Mouse (Mus musculus) heart, postnatal 10 days (tissue): ENCODE measurements at regions not wholly inside any gene's neighbourhood (a gene's known extent, or its start where the extent isn't known, plus 50 kb on each side); places are given as distances from the start of the nearest gene placed in this dataset.
"Not testable (repeated sequence)": the region's sequence is repeated elsewhere in the genome, so short reads cannot be mapped to it uniquely, and the experiment has no call there.

Source experiments
- DNase-seq, 2 experiments: peaks; one replicate each; pipeline ENCODE4 v3.0.0; 2021
- intact Hi-C: fragments of 180-260 bp; cut with DNase I; formaldehyde crosslinking; loops from one replicate; pipeline ENCODE4 v1.15.1; 2025

DNA sequence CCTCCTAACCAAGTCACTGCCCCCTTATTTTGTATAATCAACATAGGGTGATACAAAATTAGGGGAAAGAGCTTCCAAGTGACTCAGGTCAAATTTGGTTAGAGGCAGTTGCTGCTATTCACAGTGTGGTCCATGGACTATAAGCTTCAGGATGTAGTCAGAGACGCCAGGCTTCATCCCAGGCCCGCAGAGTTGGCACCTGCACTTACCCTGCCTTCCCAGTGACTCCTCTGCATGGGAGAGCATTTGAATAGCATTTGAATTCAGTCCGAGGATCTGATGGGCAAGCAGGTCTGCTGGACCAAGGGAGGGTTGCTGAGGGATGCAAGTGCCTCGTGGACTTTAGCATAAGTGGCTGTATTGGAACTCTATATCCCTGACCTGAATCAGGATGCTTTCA, 181.8 kb downstream of the 1810013L24Rik start:
- intact Hi-C loops, result no loop called here
- DNase-seq, result no peak

DNA sequence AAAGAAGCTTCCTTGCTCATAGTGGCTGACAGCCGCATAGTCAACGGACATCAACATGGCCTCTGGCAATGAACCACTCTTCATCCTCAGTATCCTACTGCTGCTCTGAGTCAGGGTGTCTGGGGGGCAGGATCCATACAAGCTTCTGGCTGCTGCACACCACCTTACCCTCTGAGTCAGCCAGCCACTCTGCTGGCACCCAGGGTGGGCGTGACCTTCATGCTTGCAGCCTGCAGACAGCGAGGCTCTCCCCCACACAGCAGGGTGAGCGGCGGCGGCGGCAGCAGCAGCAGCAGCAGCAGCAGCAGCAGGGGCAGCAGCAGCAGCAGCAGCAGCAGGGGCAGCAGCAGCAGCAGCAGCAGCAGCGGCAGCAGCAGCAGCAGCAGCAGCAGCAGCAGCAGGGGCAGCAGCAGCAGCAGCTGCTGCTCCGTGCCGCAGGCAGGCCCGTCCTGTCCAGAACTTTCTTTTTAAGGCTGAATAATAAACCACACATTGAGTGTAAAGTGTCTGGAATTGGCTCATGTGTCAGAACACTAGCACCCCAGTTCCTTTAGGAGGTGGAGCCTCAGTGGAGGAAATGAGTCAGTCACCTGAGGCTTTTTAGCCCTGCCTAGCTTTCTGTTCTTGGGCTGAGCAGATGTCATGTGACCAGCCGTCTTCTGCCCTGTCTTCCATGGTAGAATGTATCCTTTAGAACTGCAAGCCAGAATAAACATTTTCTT, 186.3 kb downstream of the 1810013L24Rik start:
- DNase-seq, result no peak
- intact Hi-C loops, result no loop called here

DNA sequence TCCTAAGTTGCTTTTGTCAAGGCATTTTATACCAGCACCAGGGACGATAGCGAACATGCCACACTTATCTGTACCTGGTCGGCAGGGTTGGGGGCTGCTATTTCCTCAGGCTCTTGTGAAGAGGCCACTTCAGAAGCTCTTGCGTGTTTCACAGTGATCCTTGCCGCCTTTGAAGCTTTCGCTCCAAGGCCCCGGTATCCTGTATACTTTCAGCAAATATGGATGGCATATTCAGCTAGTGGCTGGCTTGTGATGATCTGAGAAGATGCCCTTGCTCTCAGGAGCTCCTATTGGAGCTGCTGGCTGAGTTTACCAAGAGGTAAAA, 186.8 kb downstream of the 1810013L24Rik start:
- intact Hi-C loops, result no loop called here
- no peak for DNase-seq

DNA sequence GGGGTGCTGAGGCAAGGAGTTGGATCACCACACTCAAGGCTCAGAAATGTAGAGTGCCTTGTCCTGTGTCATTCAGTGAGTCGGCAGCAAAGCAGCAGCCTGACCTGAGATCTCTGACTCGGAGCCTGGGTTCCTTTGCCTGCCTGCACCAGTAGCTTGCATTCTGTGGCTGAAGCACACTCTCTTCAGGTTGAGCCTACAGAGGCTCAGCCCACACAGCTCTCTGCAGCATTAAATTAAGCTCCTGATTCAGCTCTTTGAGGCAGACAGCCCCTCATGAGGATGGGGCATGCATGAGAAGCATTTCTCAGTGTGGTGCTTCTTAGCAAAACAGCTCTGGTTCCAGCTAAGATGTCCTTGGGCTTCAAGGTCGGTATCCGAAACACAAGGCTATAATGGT, 200.8 kb downstream of the 1810013L24Rik start:
- intact Hi-C loops, result no loop called here
- DNase-seq, result no peak

DNA sequence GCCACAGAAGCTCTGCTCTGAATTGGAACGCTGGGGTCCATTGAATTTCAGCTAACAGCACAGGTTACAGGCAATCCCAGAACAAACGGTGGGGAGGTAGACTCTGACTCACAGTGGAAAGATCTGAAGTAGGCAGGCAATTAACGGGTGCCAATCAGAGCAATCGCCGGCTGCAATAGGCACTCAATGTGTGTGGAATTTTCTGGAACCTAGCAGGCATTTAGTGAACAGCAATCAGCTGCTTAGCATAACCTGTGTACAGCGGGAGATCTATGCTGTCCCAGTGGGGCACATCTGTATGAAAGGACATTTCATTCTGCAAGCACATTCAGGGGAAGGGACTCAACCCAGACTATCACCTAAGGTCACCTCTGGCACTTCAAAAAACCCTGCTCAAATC, 213.4 kb downstream of the 1810013L24Rik start:
- no peak for DNase-seq
- intact Hi-C loops, result no loop called here

DNA sequence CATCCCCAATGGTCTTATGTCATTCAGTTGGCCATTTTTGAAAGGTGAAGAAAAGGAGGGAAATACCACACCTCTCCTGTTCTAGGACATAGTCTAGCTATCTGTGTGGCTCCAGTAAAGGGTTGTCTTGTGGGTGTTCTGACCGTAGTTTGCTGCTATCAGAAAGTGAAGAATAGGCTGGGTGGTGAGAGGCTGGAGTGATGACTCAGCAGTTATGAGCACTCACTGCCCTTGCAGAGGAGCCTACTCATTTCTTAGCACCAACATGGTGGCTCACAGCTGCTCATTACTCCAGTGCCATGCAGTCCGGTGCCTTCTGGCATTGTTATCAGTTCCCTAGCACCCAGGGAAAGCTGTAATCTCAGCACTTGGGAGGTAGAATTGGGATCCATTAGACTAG, 217.0 kb downstream of the 1810013L24Rik start:
- no peak for DNase-seq
- intact Hi-C loops, result no loop called here

DNA sequence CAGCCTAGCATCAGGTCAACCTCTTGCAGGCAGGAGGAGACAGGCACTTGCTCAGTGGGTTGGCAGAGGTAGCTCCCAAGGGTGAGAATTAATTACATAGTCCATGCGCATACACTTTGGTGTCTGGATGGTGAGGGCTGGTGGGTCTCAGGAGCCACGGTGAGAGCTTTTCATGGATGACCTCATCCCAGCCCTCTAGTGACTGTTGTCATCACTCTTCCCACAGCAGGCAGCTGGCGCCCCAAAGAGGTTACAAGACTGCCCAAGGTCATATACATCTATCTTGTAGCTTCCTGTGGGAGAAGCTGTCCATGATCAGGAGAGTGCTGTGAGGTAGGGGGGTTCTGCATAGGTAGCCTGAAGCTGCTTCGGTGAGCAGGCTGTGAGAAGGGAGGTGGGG, 224.5 kb downstream of the 1810013L24Rik start:
- intact Hi-C loops, result no loop called here
- DNase-seq, result no peak

DNA sequence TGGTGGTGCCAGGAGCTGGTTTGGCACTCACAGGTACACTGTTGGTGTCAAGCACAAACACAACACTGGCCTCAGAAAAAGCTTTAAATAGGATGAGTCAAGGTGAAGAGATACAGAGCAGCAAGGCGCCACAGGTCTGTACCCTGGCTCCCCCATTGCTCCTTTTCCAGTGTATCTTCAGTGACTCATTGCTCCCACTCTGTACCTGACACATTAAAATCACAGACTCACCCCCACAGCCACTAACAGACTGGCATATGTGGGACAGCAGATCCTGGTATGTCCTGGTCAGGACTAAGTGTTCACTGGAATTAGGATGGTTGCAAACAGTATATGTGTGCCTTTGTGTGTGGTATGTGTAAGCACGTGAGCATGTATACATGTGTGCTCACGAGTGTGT, 226.5 kb downstream of the 1810013L24Rik start:
- DNase-seq, result no peak

DNA sequence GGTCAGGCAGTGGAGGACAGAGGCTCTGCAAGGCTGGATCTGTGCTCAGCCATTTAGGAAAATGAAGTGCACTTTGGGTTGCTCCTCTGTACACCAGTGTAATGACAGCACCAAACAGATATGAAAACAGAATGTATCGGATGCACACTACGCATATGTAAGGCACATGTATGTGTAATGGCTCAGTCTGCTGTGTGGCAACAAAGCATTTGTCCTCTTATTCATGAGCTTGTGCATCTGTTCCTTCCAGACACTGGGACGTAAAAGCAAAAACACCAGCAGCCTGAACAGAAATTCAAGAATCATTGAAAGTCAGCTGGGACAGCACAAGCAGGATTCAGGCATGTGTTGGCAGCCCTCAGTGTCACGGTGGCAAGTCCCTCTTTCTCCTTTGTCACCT, 241.6 kb downstream of the 1810013L24Rik start:
- intact Hi-C loops, result no loop called here

More for the DNA sequence above, 226.5 kb downstream of the 1810013L24Rik start:
- intact Hi-C loops, result no loop called here

DNA sequence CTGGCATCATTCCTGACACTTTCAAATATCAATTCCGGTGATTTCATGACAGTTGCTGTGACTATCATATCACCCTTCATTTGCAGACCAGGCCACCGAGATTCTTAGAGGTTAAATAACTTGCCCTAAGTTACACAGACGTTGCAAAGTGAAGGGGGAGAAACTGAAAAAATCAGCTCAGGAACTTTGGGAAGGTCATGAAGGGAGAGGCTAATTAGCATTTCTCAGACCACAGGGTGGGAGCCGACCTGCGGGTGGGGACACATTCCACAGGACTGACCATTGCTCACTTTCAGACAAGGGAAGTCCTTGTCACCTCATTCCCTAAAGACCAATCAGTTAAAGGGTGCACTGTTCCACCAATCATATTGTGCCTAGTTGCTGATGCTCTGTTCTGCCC, 242.1 kb downstream of the 1810013L24Rik start:
- DNase-seq, intact Hi-C loops: not testable (repeated sequence)

More for the DNA sequence above, 241.6 kb downstream of the 1810013L24Rik start:
- DNase-seq, result no peak

DNA sequence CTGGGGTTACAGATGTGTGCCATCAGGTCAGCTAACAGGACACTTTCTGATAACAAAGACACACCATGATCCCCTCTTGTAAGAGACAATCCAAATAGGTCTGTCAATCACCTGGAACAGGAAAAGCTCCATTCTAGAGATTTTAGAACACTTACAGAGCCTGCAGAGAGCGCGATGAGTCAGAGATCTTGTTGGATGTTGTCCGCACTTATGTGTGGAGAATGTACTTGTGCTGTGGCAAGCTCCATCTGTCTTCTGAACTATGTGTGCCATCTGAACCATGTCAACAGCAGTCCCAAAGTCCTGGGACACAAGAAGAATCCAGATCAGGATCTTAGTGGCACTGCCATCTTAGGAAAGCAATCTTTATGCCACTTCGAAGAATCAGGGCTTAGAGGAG, 244.4 kb downstream of the 1810013L24Rik start:
- intact Hi-C loops, result no loop called here
- no peak for DNase-seq

DNA sequence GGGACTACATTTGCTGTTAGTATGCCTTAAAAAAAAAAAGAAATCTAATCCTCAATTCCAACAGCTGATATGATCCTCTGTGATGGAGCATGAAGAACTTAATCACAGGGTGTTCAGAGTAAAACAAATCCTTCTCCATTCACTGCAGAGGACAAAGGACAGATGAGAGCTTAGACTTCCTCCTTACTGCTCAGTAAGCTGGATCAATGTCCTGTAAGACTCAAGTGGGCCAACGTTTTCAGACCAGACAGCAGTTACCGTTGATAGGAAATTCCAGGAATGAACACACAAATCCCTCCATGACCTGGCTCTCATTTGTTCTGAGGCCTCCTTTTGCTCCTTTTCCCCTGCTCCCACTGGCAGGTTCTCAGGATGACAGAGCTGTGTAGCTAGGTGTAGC, 247.6 kb downstream of the 1810013L24Rik start:
- DNase-seq, result no peak
- intact Hi-C loops, result no loop called here

DNA sequence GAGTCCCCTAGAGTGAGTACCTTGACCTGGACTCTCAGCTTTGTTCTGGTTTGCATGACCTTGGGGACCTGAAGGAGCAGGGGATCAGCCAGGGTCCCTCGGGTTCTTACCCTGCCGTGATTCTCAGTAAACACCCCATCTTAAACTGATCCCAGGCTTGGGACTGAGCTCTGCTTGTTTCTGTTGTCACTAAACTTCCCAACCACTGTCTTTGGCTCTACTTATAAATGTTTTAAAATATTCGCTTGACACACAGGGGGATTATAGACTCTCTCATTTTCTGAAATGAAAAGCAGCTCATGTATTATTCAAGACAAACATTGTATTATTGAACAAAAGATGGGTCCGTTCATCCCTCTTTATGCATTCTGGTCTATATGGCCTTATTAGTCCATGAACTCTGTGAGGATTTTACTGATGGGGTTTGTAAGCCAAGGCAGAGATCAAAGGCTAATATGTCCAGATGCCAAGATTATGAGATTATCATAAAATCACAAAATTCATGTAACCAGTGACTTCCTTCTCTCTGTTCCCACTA, 248.6 kb downstream of the 1810013L24Rik start:
- no peak for DNase-seq
- intact Hi-C loops, result no loop called here

DNA sequence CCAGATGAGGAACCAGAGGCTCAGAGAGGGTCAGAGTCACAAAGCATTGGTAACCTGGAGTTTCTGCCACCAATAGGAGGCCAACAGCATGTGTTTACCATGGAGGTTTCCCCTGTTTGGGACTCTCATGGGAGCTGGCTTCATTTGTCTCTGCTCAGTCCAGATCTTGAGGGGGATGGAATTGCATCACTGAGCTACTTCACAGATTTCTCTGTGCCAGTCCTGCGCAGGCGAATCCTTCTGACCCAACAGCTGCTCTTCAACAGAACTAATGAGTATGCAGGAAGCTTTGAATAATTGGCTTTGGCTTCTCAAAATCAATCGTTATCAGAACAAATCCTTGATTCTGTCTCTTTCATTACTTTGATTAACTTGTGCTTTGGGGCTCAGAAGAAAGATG, 253.1 kb downstream of the 1810013L24Rik start:
- DNase-seq, result no peak
- intact Hi-C loops, result no loop called here

DNA sequence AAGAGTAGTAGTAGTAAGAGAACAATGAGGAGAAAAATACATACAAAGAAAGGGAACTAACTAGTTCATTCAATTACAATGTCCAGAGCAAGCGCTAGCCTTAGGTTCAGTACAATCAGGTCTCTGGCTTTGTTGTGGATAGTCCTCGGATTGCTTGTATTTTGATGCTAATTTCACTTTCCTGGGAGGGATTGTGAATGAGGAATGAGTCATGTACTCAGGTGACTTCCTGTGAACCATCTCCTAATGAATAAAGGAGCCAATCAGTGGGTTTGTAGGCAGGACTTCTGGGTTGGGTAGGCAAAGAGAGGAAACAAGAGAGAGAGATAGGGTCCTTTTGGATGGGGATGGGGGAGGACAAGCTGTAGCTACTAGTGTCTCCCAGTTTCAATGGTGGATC, 253.8 kb downstream of the 1810013L24Rik start:
- no peak for DNase-seq
- intact Hi-C loops, result no loop called here

DNA sequence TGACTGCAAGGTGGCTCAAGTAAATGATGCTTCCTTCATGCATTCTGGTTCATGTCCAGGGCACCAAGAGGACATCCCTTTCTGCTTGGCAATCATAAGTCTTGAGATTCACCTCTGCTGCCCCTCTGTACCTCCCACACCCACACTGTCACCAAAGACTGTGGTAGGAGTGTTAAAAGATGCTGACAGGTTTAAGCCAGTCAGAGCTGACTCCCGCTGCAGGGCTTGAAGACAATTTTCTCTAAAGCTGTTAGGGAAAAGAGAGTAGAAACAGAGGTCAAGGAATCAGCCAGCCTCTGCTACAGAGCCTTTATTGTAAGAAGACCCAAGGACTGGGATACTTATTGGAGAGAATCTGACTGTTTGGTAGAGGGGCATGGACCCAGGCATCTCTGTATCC, 254.7 kb downstream of the 1810013L24Rik start:
- intact Hi-C loops, result no loop called here
- no peak for DNase-seq

DNA sequence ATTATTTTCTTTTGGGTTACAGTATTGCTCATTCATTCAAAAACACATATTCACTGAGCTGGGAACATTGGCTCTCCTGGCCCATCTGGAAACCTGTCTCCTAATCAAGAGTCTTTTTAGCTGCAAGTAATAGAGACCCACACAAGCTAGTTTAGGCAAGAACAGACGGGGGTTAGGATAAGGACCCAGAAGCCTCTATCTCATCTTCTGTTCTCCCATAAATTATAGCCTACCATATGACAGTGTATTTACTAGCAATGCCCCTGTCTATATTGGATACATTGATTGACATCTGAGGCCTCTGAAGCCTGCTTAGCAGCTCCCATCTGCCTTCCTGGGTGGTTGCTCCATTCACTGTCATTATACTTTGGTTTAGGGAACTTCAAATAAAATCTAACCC, 255.2 kb downstream of the 1810013L24Rik start:
- DNase-seq, result no peak
- intact Hi-C loops, result no loop called here

DNA sequence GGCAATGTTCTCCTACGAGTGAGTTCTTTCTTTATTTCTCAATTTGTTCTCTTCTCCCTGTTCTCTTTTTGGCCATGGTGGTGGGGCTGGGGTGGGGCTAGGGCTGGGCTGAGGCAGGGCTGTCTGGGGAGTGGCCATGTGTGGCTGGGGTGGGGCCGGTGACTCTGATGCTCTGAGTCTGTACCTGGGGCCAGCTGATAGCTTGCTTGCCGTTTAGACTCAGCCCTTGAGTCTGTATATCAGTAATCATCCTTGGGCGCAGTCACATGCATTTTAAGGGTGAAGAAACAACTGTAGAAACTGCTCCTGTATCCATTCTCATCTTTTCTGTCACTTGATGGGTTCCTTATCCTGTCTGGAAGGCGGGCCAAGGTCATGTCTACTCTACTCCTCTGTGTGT, 256.1 kb downstream of the 1810013L24Rik start:
- intact Hi-C loops, result no loop called here
- no peak for DNase-seq

DNA sequence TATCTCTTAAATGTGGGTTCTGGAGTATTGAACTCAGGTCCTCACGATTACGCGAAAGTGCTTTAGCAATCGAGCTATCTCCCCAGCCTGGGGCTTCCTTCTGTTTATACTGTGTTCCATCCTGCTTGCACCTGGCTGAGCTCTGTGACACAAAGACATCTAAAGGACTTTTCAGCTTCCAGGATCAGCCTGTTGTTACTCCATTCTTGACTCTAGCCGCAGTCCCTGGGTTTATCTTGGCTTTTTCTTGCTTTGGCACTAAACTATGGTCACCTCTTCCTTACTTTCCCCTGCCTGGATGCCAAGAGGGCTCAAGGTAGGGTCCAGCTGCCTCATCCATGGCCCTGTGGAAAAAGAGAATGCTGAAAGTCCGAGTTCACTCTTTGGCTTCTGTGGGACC, 261.9 kb downstream of the 1810013L24Rik start:
- intact Hi-C loops, result no loop called here
- peak in 1 of 2 experiments; percentile 2 for DNase-seq

DNA sequence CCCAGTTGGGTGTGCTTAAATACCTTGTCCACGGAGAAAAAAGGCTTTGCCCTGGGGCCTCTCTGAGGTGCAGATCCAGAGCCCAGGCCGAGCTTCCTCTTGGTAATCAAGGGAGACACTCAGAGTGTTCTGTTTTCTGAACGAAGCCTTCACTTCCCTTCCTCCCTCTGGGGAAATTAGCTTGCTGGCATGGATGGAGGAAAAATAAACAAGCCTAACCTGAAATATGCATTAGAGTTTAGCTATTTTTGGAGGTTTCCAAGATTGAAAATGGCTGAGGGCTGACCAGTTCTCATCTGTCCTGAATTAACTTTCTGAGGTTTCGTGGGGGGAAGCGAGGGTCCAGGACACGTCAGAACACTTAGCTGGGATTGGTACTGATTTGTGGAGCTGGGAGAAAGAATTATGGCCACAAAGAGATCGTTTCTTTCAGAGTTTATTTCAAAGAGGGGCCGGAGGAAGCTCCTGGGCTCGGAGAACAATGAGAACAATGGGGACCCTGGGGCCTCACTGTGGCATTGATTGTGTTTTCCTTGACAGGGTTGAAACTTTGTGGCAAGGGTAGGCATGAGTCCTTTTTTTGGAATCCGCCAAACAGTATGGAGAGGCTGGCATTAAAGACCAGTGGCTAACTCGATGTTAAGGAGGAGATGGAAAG, 262.4 kb downstream of the 1810013L24Rik start:
- DNase-seq, result peak; percentile 23 to 37
- intact Hi-C loops, result no loop called here

DNA sequence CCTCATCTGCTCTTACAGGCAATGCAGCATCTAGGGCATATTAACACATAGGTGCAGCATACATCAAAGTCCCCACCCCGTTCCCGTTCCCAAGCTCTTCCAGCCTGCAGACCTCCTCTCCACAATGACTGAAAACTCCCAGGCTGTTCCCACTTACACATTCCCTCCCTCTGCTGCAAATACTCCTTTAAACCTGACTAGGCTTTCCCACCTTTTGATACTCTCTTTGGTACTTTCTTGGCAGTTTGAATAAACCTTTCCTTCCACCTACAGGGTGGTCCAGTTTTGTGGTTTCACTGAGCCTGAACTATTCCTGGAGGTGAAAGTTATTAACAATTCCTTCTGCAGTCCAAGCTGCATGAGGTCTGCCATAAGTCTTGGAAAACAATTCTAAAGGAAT, 263.7 kb downstream of the 1810013L24Rik start:
- DNase-seq, result no peak
- intact Hi-C loops, result no loop called here

DNA sequence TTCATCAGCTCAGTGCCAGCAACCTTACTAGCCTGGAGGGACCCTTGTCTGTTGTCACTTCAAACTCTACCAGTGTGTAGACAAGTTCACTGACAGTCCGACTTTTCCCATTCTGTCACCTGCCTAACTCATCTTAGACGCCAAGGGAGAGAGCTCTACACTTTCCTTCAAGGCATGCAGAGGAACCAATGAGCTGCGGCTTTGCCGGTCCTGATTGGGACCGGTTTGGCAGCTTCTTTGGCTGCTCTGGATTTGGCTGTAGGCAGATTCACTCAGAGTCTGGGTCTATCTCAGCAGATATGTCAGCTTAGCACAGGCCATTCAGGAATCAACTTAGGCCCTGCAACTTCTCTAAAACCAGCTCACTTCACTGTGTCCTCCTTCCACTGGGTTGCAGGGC, 264.3 kb downstream of the 1810013L24Rik start:
- DNase-seq, result no peak
- intact Hi-C loops, result no loop called here
